Mouse (Mus musculus): ENCODE measurements at regions not wholly inside any gene's neighbourhood (a gene's known extent, or its start where the extent isn't known, plus 50 kb on each side); places are given as distances from the start of the nearest gene placed in this dataset.

GRCm38 (mm10) chr11:113016801-113017715 lies 235.0 kb downstream of the Sox9 start:
- intact Hi-C loops (cut with DNase I) = no loop called here
- WGBS = 81% methylated on average over 7 of the region's 7 CpGs
- no peaks in the 10 kb centered on the region for H3K4me1 ChIP-seq (ENCODE audit: control insufficient read depth, insufficient read depth, low read length)
- no peak overlapping the region for H3K4me3 ChIP-seq
- no peaks in the 10 kb centered on the region for H3K27me3 ChIP-seq (ENCODE audit: control insufficient read depth, insufficient read depth, low read length)
- no peak overlapping the region for H3K27ac ChIP-seq
- no peaks in the 10 kb centered on the region for H3K36me3 ChIP-seq (ENCODE audit: control insufficient read depth, insufficient read depth, low read length)
- no peak overlapping the region for H3K9ac ChIP-seq (ENCODE audit: low read depth, low read length)
- no peak for DNase-seq
- no peaks in the 10 kb centered on the region for H3K79me2 ChIP-seq (replicated peaks; ENCODE audit: control insufficient read depth, insufficient read depth, low read length)
- TF ChIP-seq CTCF (IDR thresholded peaks at IDR 0.05) (no peak), POLR2A (IDR thresholded peaks at IDR 0.05; ENCODE audit: insufficient read depth, low read depth, low read length) (no peak), EP300 (IDR thresholded peaks at IDR 0.05; ENCODE audit: insufficient read depth, low read depth, low read length) (no peak)

- intact Hi-C loops (cut with DNase I) = no loop called here
- no peak overlapping the region for H3K27ac ChIP-seq
- 52% methylated on average over 4 of the region's 4 CpGs for WGBS
These were observed 239.5 kb downstream of the Sox9 start for GRCm38 (mm10) chr11:113021533-113021932.

GRCm38 (mm10) chr11:113026994-113027393 lies 245.0 kb downstream of the Sox9 start:
- intact Hi-C loops (cut with DNase I) = no loop called here
- DNase-seq = peak; percentile 44 to 52
- Histone ChIP-seq H3K27ac (no peak overlapping the region), H3K4me3 (no peak overlapping the region), H3K9ac (ENCODE audit: low read depth, low read length) (no peak overlapping the region), H3K4me1 (ENCODE audit: control insufficient read depth, insufficient read depth, low read length) (no peaks in the 10 kb centered on the region), H3K36me3 (ENCODE audit: control insufficient read depth, insufficient read depth, low read length) (no peaks in the 10 kb centered on the region), H3K27me3 (ENCODE audit: control insufficient read depth, insufficient read depth, low read length) (no peaks in the 10 kb centered on the region), H3K79me2 (replicated peaks; ENCODE audit: control insufficient read depth, insufficient read depth, low read length) (no peaks in the 10 kb centered on the region)
- 47% methylated on average over 6 of the region's 6 CpGs for WGBS
- TF ChIP-seq CTCF (IDR thresholded peaks at IDR 0.05) (no peak), POLR2A (IDR thresholded peaks at IDR 0.05; ENCODE audit: insufficient read depth, low read depth, low read length) (no peak), EP300 (IDR thresholded peaks at IDR 0.05; ENCODE audit: insufficient read depth, low read depth, low read length) (no peak)

More at GRCm38 (mm10) chr11:113021533-113021932, 239.5 kb downstream of the Sox9 start:
- Histone ChIP-seq H3K79me2 (replicated peaks; ENCODE audit: control insufficient read depth, insufficient read depth, low read length) (no peaks in the 10 kb centered on the region), H3K36me3 (ENCODE audit: control insufficient read depth, insufficient read depth, low read length) (no peaks in the 10 kb centered on the region), H3K27me3 (ENCODE audit: control insufficient read depth, insufficient read depth, low read length) (no peaks in the 10 kb centered on the region), H3K9ac (ENCODE audit: low read depth, low read length) (no peak overlapping the region), H3K4me1 (ENCODE audit: control insufficient read depth, insufficient read depth, low read length) (no peaks in the 10 kb centered on the region), H3K4me3 (no peak overlapping the region)
- TF ChIP-seq POLR2A (IDR thresholded peaks at IDR 0.05; ENCODE audit: insufficient read depth, low read depth, low read length) = no peak
- TF ChIP-seq CTCF (IDR thresholded peaks at IDR 0.05) = no peak
- TF ChIP-seq EP300 (IDR thresholded peaks at IDR 0.05; ENCODE audit: insufficient read depth, low read depth, low read length) = no peak
- no peak for DNase-seq

GRCm38 (mm10) chr11:113028235-113028919 lies 246.4 kb downstream of the Sox9 start:
- intact Hi-C loops (cut with DNase I) = no loop called here
- TF ChIP-seq EP300 (IDR thresholded peaks at IDR 0.05; ENCODE audit: insufficient read depth, low read depth, low read length) (no peak), POLR2A (IDR thresholded peaks at IDR 0.05; ENCODE audit: insufficient read depth, low read depth, low read length) (no peak), CTCF (IDR thresholded peaks at IDR 0.05) (no peak)
- Histone ChIP-seq H3K4me1 (ENCODE audit: control insufficient read depth, insufficient read depth, low read length) (no peaks in the 10 kb centered on the region), H3K27me3 (ENCODE audit: control insufficient read depth, insufficient read depth, low read length) (no peaks in the 10 kb centered on the region), H3K79me2 (replicated peaks; ENCODE audit: control insufficient read depth, insufficient read depth, low read length) (no peaks in the 10 kb centered on the region), H3K4me3 (no peak overlapping the region), H3K27ac (no peak overlapping the region), H3K9ac (ENCODE audit: low read depth, low read length) (no peak overlapping the region), H3K36me3 (ENCODE audit: control insufficient read depth, insufficient read depth, low read length) (no peaks in the 10 kb centered on the region)
- no peak for DNase-seq
- 76% methylated on average over 8 of the region's 8 CpGs for WGBS

- TF ChIP-seq CTCF (IDR thresholded peaks at IDR 0.05) (no peak), POLR2A (IDR thresholded peaks at IDR 0.05; ENCODE audit: insufficient read depth, low read depth, low read length) (no peak), EP300 (IDR thresholded peaks at IDR 0.05; ENCODE audit: insufficient read depth, low read depth, low read length) (no peak)
- Histone ChIP-seq H3K4me1 (ENCODE audit: control insufficient read depth, insufficient read depth, low read length) (no peaks in the 10 kb centered on the region), H3K27ac (no peak overlapping the region), H3K79me2 (replicated peaks; ENCODE audit: control insufficient read depth, insufficient read depth, low read length) (no peaks in the 10 kb centered on the region), H3K4me3 (no peak overlapping the region), H3K36me3 (ENCODE audit: control insufficient read depth, insufficient read depth, low read length) (no peaks in the 10 kb centered on the region), H3K27me3 (ENCODE audit: control insufficient read depth, insufficient read depth, low read length) (no peaks in the 10 kb centered on the region), H3K9ac (ENCODE audit: low read depth, low read length) (no peak overlapping the region)
- no peak for DNase-seq
- WGBS = 90% methylated on average over 8 of the region's 8 CpGs
- intact Hi-C loops (cut with DNase I) = no loop called here
These were observed 249.4 kb downstream of the Sox9 start for GRCm38 (mm10) chr11:113031405-113031804.
